Mouse (Mus musculus): ENCODE data around the gene Maged1. TPM values are rescaled to one million over a fixed set of nuclear protein-coding genes. Genes with fewer than 3 reads are reported as not detected.

The Maged1 gene
- total RNA-seq, 2 experiments from 2014 or later: 245 to 263 TPM

Other genes starting within 250 kb of the Maged1 start
- gene Fam90a1b, start 175.4 kb downstream of the Maged1 start, total RNA-seq (2021): not detected
- 100 to 1,000 TPM in 1 of 2 experiments, 10 to 100 TPM in 1; 57.0 to 109 TPM for gene Apoo, start 175.0 kb downstream of the Maged1 start, total RNA-seq (2021)
- gene Gspt2, start 93.9 kb upstream of the Maged1 start, total RNA-seq (2021): 10 to 100 TPM in 1 of 2 experiments, 1 to 10 TPM in 1; 8.9 to 11.8 TPM
- gene Zxdb, start 182.4 kb upstream of the Maged1 start, total RNA-seq (2021): 10 to 100 TPM; 10.6 to 11.0 TPM